In genomic region chr1:173579079-173579478, GRCm38 (mm10) we compare ENCODE assay signal across 42 mouse cellular contexts. TPM values are rescaled to one million over a fixed set of nuclear protein-coding genes. Genes with fewer than 3 reads are reported as not detected.
"Had no signal": no experiment of that assay in that cellular context is flagged by ENCODE, and none has a peak within 500 bp of the region (broad histone marks: within the 10 kb centered on the region; RNA-seq: fewer than 3 reads in every experiment).

No protein-coding gene starts in this region.

- DNase-seq: left cerebral cortex, postnatal 4 days; liver; liver, embryonic 13.5 days; liver, postnatal 0 days; lung, adult 18-20 months; lung, adult 2 months; lung, embryonic 14.5 days; lung, postnatal 10 days; lung, postnatal 14 days; lung, postnatal 36 days; lung, postnatal 4 days; midbrain, embryonic 14.5 days had no signal

- H3K9ac ChIP-seq: limb, embryonic 12.5 days; limb, embryonic 13.5 days; limb, embryonic 15.5 days; liver, embryonic 12.5 days; liver, embryonic 13.5 days; liver, embryonic 14.5 days; liver, embryonic 15.5 days; liver, postnatal 0 days; lung, embryonic 14.5 days; lung, embryonic 15.5 days; midbrain, embryonic 12.5 days; midbrain, embryonic 13.5 days; midbrain, embryonic 15.5 days; neural tube, embryonic 12.5 days had no signal

- H3K9me3 ChIP-seq: midbrain, embryonic 15.5 days had no signal

- H3K4me1 ChIP-seq: limb, embryonic 10.5 days; limb, embryonic 12.5 days; limb, embryonic 13.5 days; limb, embryonic 15.5 days; liver, embryonic 12.5 days; liver, embryonic 13.5 days; liver, embryonic 15.5 days; lung, embryonic 15.5 days; megakaryocyte, embryonic 14.5 days; midbrain, embryonic 10.5 days; midbrain, embryonic 12.5 days; midbrain, embryonic 13.5 days; midbrain, embryonic 15.5 days; neural tube, embryonic 12.5 days had no signal

- H3K27ac ChIP-seq: limb, embryonic 10.5 days; limb, embryonic 12.5 days; limb, embryonic 13.5 days; limb, embryonic 15.5 days; liver, embryonic 12.5 days; liver, embryonic 13.5 days; liver, embryonic 14.5 days; liver, embryonic 15.5 days; lung, embryonic 15.5 days; macrophage; midbrain, embryonic 10.5 days; midbrain, embryonic 12.5 days; midbrain, embryonic 13.5 days; midbrain, embryonic 15.5 days; neural tube, embryonic 12.5 days had no signal

- H3K36me3 ChIP-seq: limb, embryonic 10.5 days; limb, embryonic 12.5 days; limb, embryonic 13.5 days; limb, embryonic 15.5 days; liver, embryonic 12.5 days; liver, embryonic 13.5 days; liver, embryonic 15.5 days; lung, embryonic 15.5 days; midbrain, embryonic 10.5 days; midbrain, embryonic 12.5 days; midbrain, embryonic 13.5 days; midbrain, embryonic 15.5 days; neural tube, embryonic 12.5 days had no signal

- ATAC-seq: liver, embryonic 12.5 days; liver, postnatal 0 days; lung, postnatal 0 days; midbrain, embryonic 13.5 days; midbrain, embryonic 15.5 days; midbrain, embryonic 16.5 days had no signal

- H3K27me3 ChIP-seq: limb, embryonic 12.5 days; limb, embryonic 13.5 days; limb, embryonic 15.5 days; liver, embryonic 12.5 days; liver, embryonic 13.5 days; liver, embryonic 15.5 days; lung, embryonic 15.5 days; megakaryocyte, embryonic 14.5 days; midbrain, embryonic 12.5 days; midbrain, embryonic 13.5 days; midbrain, embryonic 15.5 days; neural tube, embryonic 12.5 days had no signal

- H3K4me3 ChIP-seq: limb, embryonic 10.5 days; limb, embryonic 12.5 days; limb, embryonic 13.5 days; limb, embryonic 15.5 days; liver, embryonic 12.5 days; liver, embryonic 13.5 days; liver, embryonic 15.5 days; lung, embryonic 15.5 days; megakaryocyte, embryonic 14.5 days; midbrain, embryonic 10.5 days; midbrain, embryonic 12.5 days; midbrain, embryonic 13.5 days; midbrain, embryonic 15.5 days; myocyte; neural tube, embryonic 12.5 days had no signal

- H3K4me2 ChIP-seq: limb, embryonic 12.5 days; limb, embryonic 13.5 days; limb, embryonic 15.5 days; liver, embryonic 11.5 days; liver, embryonic 12.5 days; liver, embryonic 13.5 days; liver, embryonic 15.5 days; lung, embryonic 14.5 days; lung, embryonic 15.5 days; midbrain, embryonic 11.5 days; midbrain, embryonic 12.5 days; midbrain, embryonic 13.5 days; midbrain, embryonic 15.5 days; neural tube, embryonic 12.5 days had no signal

RNA-seq across cellular contexts. Expression of gene Ifi213, which starts 20.0 kb away (rescaled TPM):
- total RNA-seq: left cerebral cortex, postnatal 10 days; left cerebral cortex, postnatal 14 days; left cerebral cortex, postnatal 25 days; left cerebral cortex, postnatal 36 days had no signal
- polyA plus RNA-seq: limb, embryonic 10.5 days; limb, embryonic 11.5 days; limb, embryonic 12.5 days; limb, embryonic 13.5 days; liver, embryonic 11.5 days; liver, embryonic 12.5 days; liver, embryonic 13.5 days; lung, embryonic 14.5 days; lung, embryonic 16.5 days; midbrain, embryonic 10.5 days; midbrain, embryonic 11.5 days; midbrain, embryonic 12.5 days; midbrain, embryonic 16.5 days; midbrain, postnatal 0 days; myocyte; neural tube, embryonic 11.5 days; neural tube, embryonic 12.5 days had no signal

RNA-seq across cellular contexts. Expression of gene Ifi214, which starts 43.3 kb away (rescaled TPM):
- total RNA-seq: left cerebral cortex, postnatal 10 days; left cerebral cortex, postnatal 14 days; left cerebral cortex, postnatal 25 days; left cerebral cortex, postnatal 36 days; left cerebral cortex, postnatal 4 days; midbrain, postnatal 0 days had no signal
- polyA plus RNA-seq: limb, embryonic 10.5 days; limb, embryonic 11.5 days; limb, embryonic 12.5 days; limb, embryonic 13.5 days; limb, embryonic 14.5 days; limb, embryonic 15.5 days; liver, adult 2 months; liver, embryonic 11.5 days; liver, embryonic 12.5 days; liver, embryonic 13.5 days; liver, embryonic 14.5 days; lung, embryonic 14.5 days; lung, embryonic 16.5 days; lung, postnatal 0 days; midbrain, embryonic 10.5 days; midbrain, embryonic 11.5 days; midbrain, embryonic 12.5 days; midbrain, embryonic 13.5 days; midbrain, embryonic 14.5 days; midbrain, embryonic 15.5 days; midbrain, embryonic 16.5 days; midbrain, postnatal 0 days; myocyte; neural tube, embryonic 11.5 days; neural tube, embryonic 12.5 days had no signal

RNA-seq across cellular contexts. Expression of gene Ifi209, which starts 51.6 kb away (rescaled TPM):
- total RNA-seq: left cerebral cortex, postnatal 10 days; left cerebral cortex, postnatal 14 days; left cerebral cortex, postnatal 25 days; left cerebral cortex, postnatal 36 days; left cerebral cortex, postnatal 4 days had no signal
- polyA plus RNA-seq: limb, embryonic 12.5 days; midbrain, embryonic 10.5 days; midbrain, embryonic 11.5 days; midbrain, embryonic 13.5 days; neural tube, embryonic 11.5 days; neural tube, embryonic 12.5 days had no signal
